Mouse (Mus musculus): Measurements from ENCODE around the gene BC052040. TPM values are rescaled to one million over a fixed set of nuclear protein-coding genes. Genes with fewer than 3 reads are reported as not detected.

The BC052040 gene
- total RNA-seq, 2 experiments from 2014 or later = 2.1 to 2.2 TPM

GRCm38 (mm10) chr2:115600724-115601123 lies 19.2 kb downstream of the BC052040 start:
- DNase-seq = no peak
- intact Hi-C loops (cut with DNase I) = no loop called here

GRCm38 (mm10) chr2:115601280-115601679 lies 19.8 kb downstream of the BC052040 start:
- intact Hi-C loops (cut with DNase I) = no loop called here
- no peak for DNase-seq

GRCm38 (mm10) chr2:115602116-115602515 lies 20.6 kb downstream of the BC052040 start:
- DNase-seq = no peak
- intact Hi-C loops (cut with DNase I) = no loop called here

- intact Hi-C loops (cut with DNase I) = no loop called here
- DNase-seq = no peak
Measured at GRCm38 (mm10) chr2:115604132-115604531, 22.6 kb downstream of the BC052040 start.

DNA sequence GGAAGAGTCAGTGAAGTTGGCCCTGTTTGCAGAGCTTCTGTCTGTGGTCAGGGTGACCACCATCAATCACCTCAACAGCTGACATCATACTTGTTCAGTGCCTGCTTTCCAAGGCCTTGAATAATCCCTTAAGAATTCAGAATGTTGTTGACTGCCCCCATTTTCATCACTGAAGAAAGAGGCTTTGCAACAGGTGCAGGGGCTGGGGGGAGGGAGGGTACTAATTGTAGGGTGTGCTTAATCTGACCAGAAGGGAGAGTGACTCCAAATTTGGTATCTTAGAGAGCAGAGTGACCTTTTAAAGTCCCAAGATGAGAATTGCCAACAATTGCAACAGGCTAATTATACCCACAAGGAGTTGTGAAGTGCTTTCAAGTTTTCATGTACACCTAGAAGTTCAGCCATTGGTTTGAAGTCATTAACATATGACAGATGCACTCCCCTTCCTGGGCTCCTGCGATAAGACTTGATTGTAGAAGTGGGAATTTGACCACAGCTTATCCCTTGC lies 24.4 kb downstream of the BC052040 start:
- intact Hi-C loops (cut with DNase I) = no loop called here
- no peak for DNase-seq

GRCm38 (mm10) chr2:115609020-115609419 lies 27.5 kb downstream of the BC052040 start:
- intact Hi-C loops (cut with DNase I) = no loop called here
- no peak for DNase-seq

DNA sequence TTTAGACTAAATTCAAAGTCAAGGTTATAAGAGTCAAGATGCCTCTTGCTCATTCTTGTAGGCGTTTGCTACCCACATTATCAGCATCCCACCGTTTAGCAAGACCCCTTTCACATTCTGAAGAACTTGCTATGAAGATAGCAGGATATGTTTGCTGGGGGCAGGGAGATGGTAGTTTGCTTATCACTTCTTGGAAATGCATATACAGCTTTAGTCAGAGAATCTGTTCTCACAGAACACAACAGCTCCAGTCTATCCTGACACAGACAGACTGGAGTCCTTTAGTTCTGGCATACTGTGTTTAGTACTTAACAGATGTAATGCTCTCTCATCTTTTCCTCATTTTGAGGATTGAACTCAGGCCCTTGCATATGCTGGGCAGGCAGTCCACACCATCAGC lies 28.6 kb downstream of the BC052040 start:
- DNase-seq = no peak
- intact Hi-C loops (cut with DNase I) = no loop called here

- no peak for DNase-seq
- intact Hi-C loops (cut with DNase I) = no loop called here
Measured at GRCm38 (mm10) chr2:115610503-115610902, 29.0 kb downstream of the BC052040 start.

DNA sequence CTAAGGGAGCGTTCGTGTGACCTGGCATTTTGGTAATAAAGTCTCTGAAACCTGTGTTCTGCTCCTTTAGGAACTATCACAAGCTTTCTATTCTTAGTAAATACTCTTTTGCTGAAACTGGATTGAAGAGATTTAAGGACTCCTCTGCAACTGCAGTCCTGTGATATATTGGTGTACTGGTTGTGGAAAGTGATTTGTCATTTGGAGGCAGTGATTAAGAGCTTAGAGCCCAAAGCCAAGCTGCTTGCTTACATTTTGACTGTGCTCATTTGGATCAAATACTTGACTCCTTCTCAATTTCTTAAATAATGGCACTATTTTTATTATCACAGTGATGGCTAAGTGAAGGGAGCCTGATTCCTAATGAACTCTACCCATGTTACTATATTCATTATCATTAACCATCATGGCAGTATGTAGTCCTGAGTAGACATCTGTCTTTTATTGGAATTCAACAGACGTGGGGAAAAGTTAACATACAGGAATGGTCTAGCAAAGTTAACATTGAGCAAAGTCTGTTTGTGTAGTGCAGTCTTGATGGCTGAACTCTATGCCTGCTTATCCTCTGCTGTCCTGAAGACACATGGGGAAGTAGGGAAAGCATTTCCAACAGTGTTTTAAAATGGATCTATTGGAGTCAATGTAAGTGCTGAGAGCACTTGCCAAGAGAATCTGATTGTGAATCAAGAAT lies 32.5 kb downstream of the BC052040 start:
- intact Hi-C loops (cut with DNase I) = no loop called here
- DNase-seq = no peak

DNA sequence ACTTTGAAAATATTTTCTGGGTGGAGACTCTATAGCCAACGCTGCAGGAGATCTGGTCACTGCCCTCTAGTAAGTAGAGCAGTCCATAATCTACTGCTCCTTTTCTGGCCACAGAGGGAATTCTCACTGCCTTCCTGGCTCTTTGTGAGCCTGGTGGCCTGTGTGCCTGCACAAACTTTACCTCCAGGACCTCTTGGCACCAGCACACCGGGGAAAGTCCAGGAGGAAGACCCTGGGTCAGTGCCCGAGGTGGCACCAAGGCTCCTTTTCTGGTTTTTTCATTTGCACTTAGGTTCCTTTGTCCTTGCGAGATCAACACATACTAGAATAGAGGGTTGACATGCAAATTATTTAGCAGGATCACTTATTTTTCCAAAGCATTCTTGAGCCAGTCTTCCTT lies 47.0 kb downstream of the BC052040 start:
- no peak for DNase-seq
- intact Hi-C loops (cut with DNase I) = no loop called here

GRCm38 (mm10) chr2:115631031-115631434 lies 49.5 kb downstream of the BC052040 start:
- intact Hi-C loops (cut with DNase I) = loop anchor here (10.0 kb wide), 1 partner anchor 474 kb away; no protein-coding TSS in a partner anchor
- no peak for DNase-seq

DNA sequence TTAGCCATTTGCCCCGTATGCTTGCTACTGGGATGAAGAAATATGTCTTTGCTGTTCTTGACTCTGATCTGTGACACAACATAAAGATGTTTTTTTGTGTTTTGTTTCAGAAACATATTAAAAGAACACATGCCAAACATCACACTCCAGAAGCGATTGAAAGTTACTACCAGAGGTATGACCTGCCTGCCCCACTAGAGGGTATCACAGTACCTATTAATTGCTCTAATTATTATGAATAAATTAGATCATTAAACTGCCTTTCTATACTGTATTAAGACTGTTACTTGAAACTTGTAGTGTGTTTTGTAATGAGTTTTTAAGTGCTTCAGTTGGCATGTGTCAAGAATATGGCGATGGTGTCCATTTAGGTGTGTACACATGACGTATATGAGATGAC lies 50.3 kb downstream of the BC052040 start:
- intact Hi-C loops (cut with DNase I) = loop anchor here (10.0 kb wide), 1 partner anchor 473 kb away; no protein-coding TSS in a partner anchor

DNA sequence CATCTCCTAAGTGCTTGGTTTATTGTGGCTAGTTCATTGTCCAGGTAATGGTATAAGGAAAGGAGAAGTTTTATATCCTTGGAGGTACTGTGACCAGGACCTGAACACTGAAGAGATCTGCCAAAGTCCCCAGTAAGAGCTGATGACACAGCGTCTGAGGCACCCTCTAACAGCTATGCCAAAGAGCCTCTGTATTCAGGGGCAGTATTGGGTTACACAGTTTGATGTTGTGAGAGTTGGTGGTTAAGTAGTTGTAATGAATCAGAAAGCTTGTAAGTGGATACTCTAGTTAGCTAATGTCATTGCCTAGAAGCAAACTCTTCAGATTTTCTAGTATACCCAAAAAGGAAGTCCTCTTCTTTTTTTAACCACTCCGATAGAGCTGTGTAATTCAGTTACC lies 68.7 kb downstream of the BC052040 start:
- intact Hi-C loops (cut with DNase I) = no loop called here
- DNase-seq = no peak

More for the DNA sequence above, 50.3 kb downstream of the BC052040 start:
- no peak for DNase-seq

DNA sequence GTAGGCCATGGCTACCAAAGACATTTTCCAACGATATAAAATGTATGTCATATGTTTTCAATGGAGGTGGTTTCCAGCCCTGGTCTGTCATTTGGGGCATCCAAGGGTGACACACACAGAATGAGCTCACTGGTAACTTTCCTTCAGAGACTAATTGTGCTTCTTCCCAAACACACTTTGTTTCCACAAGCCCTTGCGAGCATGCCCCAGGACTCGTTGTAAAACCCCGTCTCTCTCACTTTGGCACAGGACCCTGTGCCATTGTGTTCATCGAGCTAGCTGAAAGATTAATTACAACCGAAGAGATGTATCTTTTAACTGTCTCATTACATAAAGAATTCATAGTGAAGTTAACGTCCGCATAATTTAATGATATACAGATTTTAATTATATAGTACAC lies 78.2 kb downstream of the BC052040 start:
- DNase-seq = no peak
- intact Hi-C loops (cut with DNase I) = no loop called here

DNA sequence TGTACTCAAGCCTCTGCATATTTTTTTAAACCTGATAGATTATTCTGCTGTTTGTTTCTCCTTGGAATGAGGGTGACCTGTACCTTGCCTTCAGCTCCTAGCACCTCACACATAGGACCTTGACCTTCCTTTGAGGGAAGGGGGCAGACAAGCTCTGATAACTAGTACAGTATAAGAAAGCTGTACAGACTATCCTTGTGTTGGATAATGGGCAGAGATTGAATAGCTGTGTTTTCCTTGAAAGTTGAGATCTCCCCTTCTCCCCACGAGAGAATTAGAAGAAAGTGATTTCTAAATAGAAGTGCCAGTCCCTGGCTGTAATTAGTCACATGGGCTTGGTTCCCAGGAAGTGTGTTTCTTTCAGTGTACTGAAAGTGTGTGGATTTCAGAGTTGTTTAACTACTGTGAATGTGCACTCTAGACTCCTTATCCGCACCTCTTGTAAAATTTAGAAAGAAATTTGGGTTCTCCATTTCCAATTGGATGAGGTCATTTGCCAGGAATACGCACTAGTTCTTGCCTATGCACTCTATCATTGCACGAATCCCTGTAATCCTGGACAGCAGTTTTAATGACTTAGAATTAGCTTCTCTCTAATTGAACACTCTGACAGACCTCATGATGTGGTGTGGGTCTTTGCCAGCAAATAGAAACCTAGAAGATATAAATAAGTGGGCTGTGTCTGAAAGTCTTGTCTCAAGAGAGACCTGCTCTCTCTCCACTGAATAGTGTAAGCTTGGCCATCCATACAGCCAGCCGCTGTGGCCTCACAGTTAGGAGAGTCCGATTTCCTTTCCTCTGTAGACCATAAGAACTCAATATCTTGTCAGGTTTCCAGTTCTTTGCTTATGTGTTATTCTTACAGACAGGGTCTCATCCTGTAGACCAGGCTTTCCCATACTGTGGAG lies 79.0 kb downstream of the BC052040 start:
- intact Hi-C loops (cut with DNase I) = no loop called here

DNA sequence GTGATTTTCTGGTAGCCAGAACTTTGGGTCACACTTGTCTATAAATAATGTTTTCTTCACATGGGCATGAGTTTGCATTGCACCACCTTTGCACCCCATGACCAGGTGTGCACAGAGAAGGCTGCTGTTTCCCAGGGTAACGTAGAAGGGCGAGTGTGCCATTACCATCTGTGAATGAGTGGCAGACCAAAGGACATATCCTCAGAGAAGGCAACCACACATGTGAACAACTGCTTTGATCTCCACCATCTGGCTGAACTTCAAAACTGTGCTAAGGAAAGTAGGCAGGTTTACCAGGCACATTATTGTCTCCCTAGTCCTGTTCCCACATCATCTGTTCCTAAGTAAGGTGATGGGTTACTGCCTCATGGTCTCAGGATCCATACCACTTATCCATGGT lies 86.0 kb downstream of the BC052040 start:
- no peak for DNase-seq
- intact Hi-C loops (cut with DNase I) = no loop called here

More for the DNA sequence above, 79.0 kb downstream of the BC052040 start:
- DNase-seq = no peak

GRCm38 (mm10) chr2:115673054-115673660 lies 91.6 kb downstream of the BC052040 start:
- DNase-seq = no peak
- intact Hi-C loops (cut with DNase I) = no loop called here

- intact Hi-C loops (cut with DNase I) = no loop called here
- DNase-seq = no peak
Measured at GRCm38 (mm10) chr2:115678786-115679185, 97.3 kb downstream of the BC052040 start.

- DNase-seq = no peak
- intact Hi-C loops (cut with DNase I) = no loop called here
Measured at GRCm38 (mm10) chr2:115685250-115685649, 103.7 kb downstream of the BC052040 start.

DNA sequence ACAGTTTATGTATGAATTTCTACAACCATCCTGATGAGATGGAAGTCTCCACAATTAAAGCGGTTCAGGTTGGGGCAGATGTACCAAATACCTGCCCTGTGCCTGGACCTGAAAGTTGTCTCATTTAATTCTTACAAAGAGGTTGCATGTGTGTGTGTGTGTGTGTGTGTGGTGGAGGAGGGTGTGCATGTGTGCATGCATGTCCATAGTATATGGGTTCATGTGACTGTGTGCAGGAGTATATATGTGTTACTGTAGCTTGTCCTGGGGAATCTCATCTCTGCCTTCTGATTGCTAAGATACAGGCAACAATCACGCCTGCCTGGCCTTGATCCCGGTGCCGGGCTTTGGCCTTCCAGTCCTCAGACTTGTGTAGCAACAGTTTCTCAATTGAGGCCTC lies 106.1 kb downstream of the BC052040 start:
- intact Hi-C loops (cut with DNase I) = no loop called here
- no peak for DNase-seq

GRCm38 (mm10) chr2:115688282-115688681 lies 106.8 kb downstream of the BC052040 start:
- DNase-seq = no peak
- intact Hi-C loops (cut with DNase I) = no loop called here

Data from heart, postnatal 36 days (tissue).